Comparison of ENCODE assay signal across 8 mouse cellular contexts in genomic region chr14:54475941-54476844, GRCm38 (mm10). TPM values are rescaled to one million over a fixed set of nuclear protein-coding genes. Genes with fewer than 3 reads are reported as not detected.
DNase-seq lines count a peak whose midpoint lies in the region; ATAC-seq lines count a peak whose summit lies in the region.

Gene Rem2 (plus strand): TSS chr14:54476100.

- ATAC-seq in embryonic facial prominence, embryonic 15.5 days (ENCODE audit: insufficient number of reproducible peaks, low FRiP score, low TSS enrichment, low read depth): peak; percentile 72
- peak; percentile 70 for ATAC-seq in intestine, embryonic 14.5 days (replicated peaks; ENCODE audit: low FRiP score, low TSS enrichment, low read depth)
- ATAC-seq in stomach, embryonic 16.5 days (ENCODE audit: insufficient read depth, low FRiP score): peak; percentile 75
- no peak for ATAC-seq in erythroid progenitor cell, adult 5-6 weeks (replicated peaks; ENCODE audit: low FRiP score, poor library complexity, severe bottlenecking)

- peak; percentile 77 for DNase-seq in MN1 (ENCODE audit: low spot score)
- DNase-seq in adrenal gland, postnatal 36 days: peak; percentile 61 to 67
- DNase-seq in intestine, embryonic 14.5 days (ENCODE audit: low spot score): peak; percentile 80
- peak in 1 of 2 experiments; percentile 57 for DNase-seq in left cerebral cortex, adult 8-10 months (ENCODE audit: low spot score in 2 of 2)
- DNase-seq in lung, postnatal 4 days: peak; percentile 49 to 68

- peaks cover 41% of the 10 kb centered on the region for H3K27me3 ChIP-seq in embryonic facial prominence, embryonic 15.5 days
- peaks cover 26% of the 10 kb centered on the region for H3K27me3 ChIP-seq in intestine, embryonic 14.5 days (replicated peaks; ENCODE audit: control insufficient read depth, insufficient read depth, low read length)
- H3K27me3 ChIP-seq in stomach, embryonic 16.5 days (ENCODE audit: control insufficient read depth, insufficient read depth, low read length): peaks cover 15% of the 10 kb centered on the region; the same call in 1 of the 2 replicates

- no peak within 1 kb of the TSS for H3K27ac ChIP-seq in embryonic facial prominence, embryonic 15.5 days (replicated peaks)
- H3K27ac ChIP-seq in intestine, embryonic 14.5 days (ENCODE audit: low read depth): no peak within 1 kb of the TSS
- H3K27ac ChIP-seq in stomach, embryonic 16.5 days (ENCODE audit: low read length): no peak within 1 kb of the TSS

- peak within 1 kb of the TSS; percentile 84 for H3K4me2 ChIP-seq in embryonic facial prominence, embryonic 15.5 days (replicated peaks)
- H3K4me2 ChIP-seq in intestine, embryonic 14.5 days (ENCODE audit: low read length): peak within 1 kb of the TSS; percentile 73
- peak within 1 kb of the TSS; percentile 84 for H3K4me2 ChIP-seq in stomach, embryonic 16.5 days (ENCODE audit: low read depth, low read length)

- peaks cover 31% of the 10 kb centered on the region for H3K4me1 ChIP-seq in embryonic facial prominence, embryonic 15.5 days
- peaks cover 10% of the 10 kb centered on the region; the same call in 1 of the 2 replicates for H3K4me1 ChIP-seq in intestine, embryonic 14.5 days (replicated peaks; ENCODE audit: control insufficient read depth, insufficient read depth, low read length)
- H3K4me1 ChIP-seq in stomach, embryonic 16.5 days (ENCODE audit: control insufficient read depth, insufficient read depth, low read length): peaks cover 11% of the 10 kb centered on the region

- H3K9ac ChIP-seq in embryonic facial prominence, embryonic 15.5 days: peak within 1 kb of the TSS; percentile 40
- H3K9ac ChIP-seq in intestine, embryonic 14.5 days (ENCODE audit: low read length): peak within 1 kb of the TSS; percentile 23
- H3K9ac ChIP-seq in stomach, embryonic 16.5 days (ENCODE audit: low read length): peak within 1 kb of the TSS; percentile 65

- H3K36me3 ChIP-seq in embryonic facial prominence, embryonic 15.5 days: no peaks in the 10 kb centered on the region
- no peaks in the 10 kb centered on the region for H3K36me3 ChIP-seq in intestine, embryonic 14.5 days (ENCODE audit: control insufficient read depth, insufficient read depth, low read length)
- H3K36me3 ChIP-seq in stomach, embryonic 16.5 days (ENCODE audit: control insufficient read depth, insufficient read depth, low read length): no peaks in the 10 kb centered on the region

- H3K4me3 ChIP-seq in embryonic facial prominence, embryonic 15.5 days (replicated peaks): peak within 1 kb of the TSS; percentile 46
- H3K4me3 ChIP-seq in intestine, embryonic 14.5 days (ENCODE audit: low read depth, low read length): peak within 1 kb of the TSS; percentile 42
- peak within 1 kb of the TSS; percentile 45 for H3K4me3 ChIP-seq in stomach, embryonic 16.5 days (replicated peaks; ENCODE audit: low read length)

- 2% methylated on average over 23 of the region's 23 CpGs for WGBS in embryonic facial prominence, embryonic 15.5 days
- WGBS in intestine, embryonic 14.5 days: 1% methylated on average over 23 of the region's 23 CpGs
- WGBS in stomach, embryonic 16.5 days: 2% methylated on average over 23 of the region's 23 CpGs

- H3K9me3 ChIP-seq in embryonic facial prominence, embryonic 15.5 days (replicated peaks): no peaks in the 10 kb centered on the region
- H3K9me3 ChIP-seq in intestine, embryonic 14.5 days (ENCODE audit: control insufficient read depth, low read length): no peaks in the 10 kb centered on the region
- 0 out of 2 replicates have a peak, but pooled peaks cover 4% of the 10 kb centered on the region for H3K9me3 ChIP-seq in stomach, embryonic 16.5 days (replicated peaks; ENCODE audit: control insufficient read depth, low read length)

RNA-seq across cellular contexts. Expression of gene Rem2, which starts in this region (rescaled TPM):
- under 1 TPM; 0.66 to 0.79 TPM for total RNA-seq in adrenal gland, postnatal 36 days (2021)
- 3.4 and 3.9 TPM in 2 replicates for polyA plus RNA-seq in embryonic facial prominence, embryonic 15.5 days (2015; fragmentation: Nextera tagmentation; extraction: Ambion mirVana)
- 2.9 and 3.7 TPM in 2 replicates for polyA plus RNA-seq in intestine, embryonic 14.5 days (2014; fragmentation: Nextera tagmentation; extraction: Ambion mirVana)
- 10 to 100 TPM; 11.7 to 18.2 (median 13.6) TPM for total RNA-seq in left cerebral cortex, adult 8-10 months (2022)
- 1.5 TPM in 2 replicates for polyA plus RNA-seq in stomach, embryonic 16.5 days (2015; fragmentation: Nextera tagmentation; extraction: Ambion mirVana)
- total RNA-seq in erythroid progenitor cell, adult 5-6 weeks (2015; ENCODE audit: low replicate concordance): not detected in 2 replicates
- not detected in 2 replicates for total RNA-seq in erythroid progenitor cell, adult 5-6 weeks (2017; ENCODE audit: low replicate concordance)

Comparison
In these comparisons a context has a peak if more than half of its experiments do, and no peak if none do; other contexts are left out.
1. RNA of gene Rem2 (total RNA-seq): 11.7 to 18.2 TPM in left cerebral cortex, adult 8-10 months; 0.66 to 0.79 TPM in adrenal gland, postnatal 36 days and not detected in erythroid progenitor cell, adult 5-6 weeks; every median in the first group is over 4 times any median in the second.
2. Peak in DNase-seq in adrenal gland, postnatal 36 days; RNA of the gene not detected or under 1 TPM.
3. Peak in every context shown above with its lines, with median percentiles within 50 percentile points of each other: H3K4me2 ChIP-seq, H3K4me3 ChIP-seq and H3K9ac ChIP-seq.